Mouse (Mus musculus) embryonic facial prominence, embryonic 14.5 days (tissue): Measurements from ENCODE around the gene Per1. TPM values are rescaled to one million over a fixed set of nuclear protein-coding genes. Genes with fewer than 3 reads are reported as not detected.

Source experiments
- ATAC-seq: fragments of 200-750 bp; cut with Nextera tagmentation; 2 replicates; pipeline ENCODE4 v1.8.0; 2017; ENCODE audit warnings: low read depth, moderate number of reproducible peaks, moderate TSS enrichment
- DNase-seq: peaks from one replicate; pipeline ENCODE4 v3.0.0-alpha.2; 2015; ENCODE audit warnings: low spot score
- H3K27ac ChIP-seq: fragments of 300-500 bp; sonication (generic); replicated peaks from 2 replicates; pipeline ENCODE4 v1.5.1; 2014; ENCODE audit warnings: low read depth, mild to moderate bottlenecking, low read length, moderate library complexity
- H3K27me3 ChIP-seq: fragments of 300-500 bp; sonication (generic); replicated peaks from 2 replicates; pipeline ENCODE4 v1.6.1; 2014; ENCODE audit warnings: low read length; ENCODE audit not compliant: control insufficient read depth, insufficient read depth
- H3K36me3 ChIP-seq: fragments of 300-500 bp; sonication (generic); 2 replicates; pipeline ENCODE4 v1.6.1; 2014; ENCODE audit warnings: low read length, mixed read lengths; ENCODE audit not compliant: control insufficient read depth, insufficient read depth
- H3K4me1 ChIP-seq: fragments of 300-500 bp; sonication (generic); 2 replicates; pipeline ENCODE4 v1.6.1; 2014; ENCODE audit warnings: antibody characterized with exemption, low read length; ENCODE audit not compliant: control insufficient read depth, insufficient read depth
- H3K4me2 ChIP-seq: fragments of 300-500 bp; sonication (generic); 2 replicates; pipeline ENCODE4 v1.6.1; 2014; ENCODE audit warnings: low read depth, mild to moderate bottlenecking, low read length, moderate library complexity, mixed read lengths
- H3K4me3 ChIP-seq: fragments of 300-500 bp; sonication (generic); 2 replicates; pipeline ENCODE4 v1.5.1; 2014; ENCODE audit warnings: low read depth, mild to moderate bottlenecking, low read length
- H3K9ac ChIP-seq: fragments of 300-500 bp; sonication (generic); 2 replicates; pipeline ENCODE4 v1.6.1; 2014; ENCODE audit warnings: low read depth, mild to moderate bottlenecking, low read length, moderate library complexity, mixed read lengths
- H3K9me3 ChIP-seq: fragments of 300-500 bp; sonication (generic); 2 replicates; pipeline ENCODE4 v1.6.1; 2016; ENCODE audit warnings: low read length; ENCODE audit not compliant: control insufficient read depth
- WGBS: fragments of 180-500 bp; shearing (Covaris S2); extraction: QIAGEN DNeasy Blood & Tissue Kit; methylation state at CpG from one replicate; pipeline ENCODE4 v1.1.7; 2014; 5-methylcytosine and 5-hydroxymethylcytosine counted together
- polyA plus RNA-seq: library from polyadenylated mRNA; unstranded; fragments of >200 nt; fragmentation: Nextera tagmentation; extraction: Ambion mirVana; gene quantifications from 2 replicates; pipeline ENCODE4 v1.2.1, GENCODE M21; 2014

Per1 gene
- polyA plus RNA-seq, 1 experiment from 2014 or later: 28.2 TPM

DNA sequence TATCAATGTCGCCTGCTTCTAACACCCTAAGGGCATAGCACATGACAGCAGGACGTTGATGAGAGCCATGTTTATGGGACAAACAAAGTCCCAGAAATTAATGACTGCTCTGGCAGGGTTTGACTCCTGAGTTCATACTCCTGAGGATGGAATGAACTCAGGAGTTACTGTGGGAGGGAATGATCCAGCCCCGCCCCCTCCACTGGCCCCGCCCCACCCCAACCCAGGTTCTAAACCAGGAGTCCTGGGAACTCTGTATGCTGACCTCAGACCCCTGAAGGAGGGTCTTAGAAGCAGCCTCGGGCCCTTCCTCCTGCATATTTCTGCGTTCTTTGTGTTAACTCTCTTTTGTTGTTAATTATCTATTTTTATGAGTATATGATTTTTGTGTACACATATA lies 9.4 kb upstream of the Per1 start:
- Histone ChIP-seq H3K4me3 (no peak overlapping the region), H3K27ac (no peak overlapping the region), H3K36me3 (peaks cover 11% of the 10 kb centered on the region), H3K9me3 (no peaks in the 10 kb centered on the region), H3K9ac (no peak overlapping the region), H3K27me3 (no peaks in the 10 kb centered on the region), H3K4me2 (no peak overlapping the region), H3K4me1 (peaks cover 21% of the 10 kb centered on the region)
- ATAC-seq (no peak), DNase-seq (no peak)
- WGBS: 77% methylated on average over 5 of the region's 6 CpGs

GRCm38 (mm10) chr11:69086390-69086789 lies 8.6 kb upstream of the Per1 start:
- H3K36me3 ChIP-seq: peaks cover 15% of the 10 kb centered on the region
- peak overlapping the region; percentile 95; the same call in 1 of the 2 replicates for H3K27ac ChIP-seq
- ATAC-seq (no peak), DNase-seq (no peak)
- H3K9ac ChIP-seq: no peak overlapping the region
- H3K9me3 ChIP-seq: no peaks in the 10 kb centered on the region
- H3K4me1 ChIP-seq: peaks cover 21% of the 10 kb centered on the region
- 65% methylated on average over 6 of the region's 6 CpGs for WGBS
- H3K4me2 ChIP-seq: no peak overlapping the region
- no peak overlapping the region for H3K4me3 ChIP-seq
- H3K27me3 ChIP-seq: no peaks in the 10 kb centered on the region

DNA sequence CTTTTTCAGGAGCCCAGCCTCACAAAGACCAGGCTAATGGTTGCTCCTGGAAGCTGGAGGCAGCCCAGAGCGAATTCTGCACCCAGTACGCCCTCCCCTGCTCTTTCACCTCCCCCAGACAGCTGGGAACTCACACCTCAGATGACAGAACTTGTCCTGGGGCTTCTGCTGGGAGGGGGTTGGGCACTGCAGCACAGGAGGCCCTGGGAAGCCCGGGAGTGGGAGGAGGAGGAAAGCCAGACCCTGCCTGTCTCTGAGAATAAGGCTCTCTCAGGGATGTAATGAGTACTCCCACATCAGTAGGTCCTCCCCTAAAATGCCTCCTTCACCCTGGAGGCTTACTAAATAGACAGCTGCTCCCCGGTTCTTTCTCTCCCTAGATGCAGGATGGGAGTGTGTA lies 7.9 kb upstream of the Per1 start:
- Histone ChIP-seq H3K4me2 (no peak overlapping the region), H3K4me3 (no peak overlapping the region), H3K9ac (no peak overlapping the region), H3K27ac (peak overlapping the region; percentile 95), H3K36me3 (peaks cover 22% of the 10 kb centered on the region), H3K4me1 (peaks cover 21% of the 10 kb centered on the region), H3K27me3 (no peaks in the 10 kb centered on the region), H3K9me3 (no peaks in the 10 kb centered on the region)
- DNase-seq (peak; percentile 56), ATAC-seq (peak; percentile 24; the same call in 1 of the 2 replicates)
- WGBS: 28% methylated on average over 4 of the region's 4 CpGs

DNA sequence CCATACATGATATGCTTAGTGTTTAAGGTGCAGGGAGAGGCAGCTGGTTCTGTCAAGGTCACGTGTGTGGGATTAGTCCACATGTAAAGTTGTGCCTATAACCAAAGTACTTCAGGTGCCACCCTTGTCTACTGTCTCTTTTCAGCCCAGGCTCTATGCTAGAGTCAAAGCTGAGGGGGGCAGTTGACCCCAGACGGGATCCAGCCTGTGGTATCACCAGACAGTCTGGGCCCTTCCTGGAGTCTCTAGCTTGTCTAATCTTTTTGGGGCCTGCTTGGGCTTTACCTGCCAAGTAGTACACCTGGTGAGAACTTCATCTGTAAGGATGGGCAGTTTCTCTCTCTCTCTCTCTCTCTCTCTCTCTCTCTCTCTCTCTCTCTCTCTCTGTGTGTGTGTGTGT lies 7.4 kb upstream of the Per1 start:
- peak overlapping the region; percentile 95; the same call in 1 of the 2 replicates for H3K27ac ChIP-seq
- H3K4me2 ChIP-seq: peak overlapping the region; percentile 64
- ATAC-seq (no peak), DNase-seq (no peak)
- H3K36me3 ChIP-seq: peaks cover 27% of the 10 kb centered on the region
- 70% methylated on average over 2 of the region's 2 CpGs for WGBS
- no peaks in the 10 kb centered on the region for H3K27me3 ChIP-seq
- H3K9me3 ChIP-seq: no peaks in the 10 kb centered on the region
- peaks cover 22% of the 10 kb centered on the region for H3K4me1 ChIP-seq
- H3K4me3 ChIP-seq: no peak overlapping the region
- peak overlapping the region; percentile 100; the same call in 1 of the 2 replicates for H3K9ac ChIP-seq

GRCm38 (mm10) chr11:69088103-69088855 lies 6.7 kb upstream of the Per1 start, which contains the start of gene Vamp2:
Vamp2 (plus strand) TSS chr11:69088490.
- Histone ChIP-seq H3K27ac (peak within 1 kb of the TSS; percentile 95), H3K27me3 (no peaks in the 10 kb centered on the region), H3K9ac (peak within 1 kb of the TSS; percentile 100), H3K4me2 (peak within 1 kb of the TSS; percentile 64), H3K36me3 (peaks cover 31% of the 10 kb centered on the region), H3K4me1 (peaks cover 24% of the 10 kb centered on the region), H3K9me3 (no peaks in the 10 kb centered on the region), H3K4me3 (peak within 1 kb of the TSS; percentile 100)
- ATAC-seq (peak; percentile 86), DNase-seq (peak; percentile 93)
- WGBS: under 1% methylated on average over 8 of the region's 67 CpGs

DNA sequence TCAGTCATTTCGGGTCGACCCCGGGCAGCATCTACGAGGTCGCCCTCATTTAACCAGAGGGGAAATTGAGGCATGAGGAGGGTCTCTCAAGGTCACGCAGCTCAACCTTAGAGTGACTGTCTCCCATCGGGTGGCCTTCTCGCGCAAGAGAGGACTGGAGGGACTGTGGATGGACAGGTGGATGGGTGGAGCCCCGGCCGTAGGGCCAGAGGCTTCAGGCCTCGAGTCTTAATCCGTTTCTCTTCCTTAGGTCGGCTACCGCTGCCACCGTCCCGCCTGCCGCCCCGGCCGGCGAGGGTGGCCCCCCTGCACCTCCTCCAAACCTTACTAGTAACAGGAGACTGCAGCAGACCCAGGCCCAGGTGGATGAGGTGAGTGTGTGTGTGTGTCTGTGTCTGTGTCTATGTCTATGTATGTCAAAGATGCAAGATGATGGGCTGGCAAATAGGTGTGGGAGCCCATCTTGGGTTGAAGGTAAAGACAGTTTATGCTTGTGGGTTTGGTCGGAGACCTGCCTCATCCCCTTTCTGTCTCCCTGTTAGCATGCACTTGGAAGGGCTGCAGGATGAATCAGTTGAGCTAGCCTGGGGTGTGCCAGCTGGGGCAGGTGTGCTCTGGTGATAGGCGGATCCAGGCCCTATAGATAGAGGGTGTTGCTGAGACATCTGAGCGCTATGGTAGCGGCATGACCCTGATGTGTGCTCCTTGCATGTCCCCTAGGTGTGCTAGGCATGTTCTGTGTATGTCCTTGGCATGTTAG lies 6.0 kb upstream of the Per1 start:
- peaks cover 24% of the 10 kb centered on the region for H3K4me1 ChIP-seq
- no peaks in the 10 kb centered on the region for H3K27me3 ChIP-seq
- peak overlapping the region; percentile 100 for H3K4me3 ChIP-seq
- H3K36me3 ChIP-seq: peaks cover 31% of the 10 kb centered on the region
- peak overlapping the region; percentile 95 for H3K27ac ChIP-seq
- DNase-seq (no peak), ATAC-seq (peak; percentile 5; the same call in 1 of the 2 replicates)
- H3K9me3 ChIP-seq: no peaks in the 10 kb centered on the region
- H3K4me2 ChIP-seq: peak overlapping the region; percentile 64
- 14% methylated on average over 20 of the region's 25 CpGs for WGBS
- peak overlapping the region; percentile 100 for H3K9ac ChIP-seq

- WGBS: 79% methylated on average over 12 of the region's 12 CpGs
- ATAC-seq (no peak), DNase-seq (no peak)
- Histone ChIP-seq H3K9me3 (no peaks in the 10 kb centered on the region), H3K27me3 (no peaks in the 10 kb centered on the region), H3K4me2 (peak overlapping the region; percentile 64), H3K27ac (peak overlapping the region; percentile 24), H3K9ac (peak overlapping the region; percentile 100), H3K36me3 (peaks cover 31% of the 10 kb centered on the region), H3K4me3 (peak overlapping the region; percentile 100), H3K4me1 (peaks cover 28% of the 10 kb centered on the region)
Measured at GRCm38 (mm10) chr11:69089616-69090290, 5.3 kb upstream of the Per1 start.

DNA sequence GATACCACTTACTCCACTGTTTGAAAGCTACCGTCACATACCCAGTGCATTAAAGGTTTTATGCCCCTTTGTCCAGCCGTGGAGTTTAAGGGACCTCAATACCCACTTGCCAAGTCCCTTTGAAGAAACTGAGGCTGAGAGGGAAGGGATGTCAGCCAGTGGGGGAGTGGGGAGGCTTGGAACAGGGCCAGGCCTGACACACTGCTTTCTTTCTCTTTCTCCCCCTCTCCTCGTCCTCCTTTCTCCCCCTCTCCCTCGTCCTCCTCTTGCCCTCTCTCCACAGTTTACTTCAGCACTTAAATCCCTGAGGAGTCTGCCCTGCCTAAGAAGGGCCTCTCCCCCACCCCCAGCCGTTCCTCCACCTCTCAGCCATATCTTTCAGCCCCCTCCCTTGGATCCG lies 4.7 kb upstream of the Per1 start:
- WGBS: 59% methylated on average over 6 of the region's 6 CpGs
- Histone ChIP-seq H3K27ac (peak overlapping the region; percentile 24; the same call in 1 of the 2 replicates), H3K4me2 (peak overlapping the region; percentile 64), H3K9ac (peak overlapping the region; percentile 100; the same call in 1 of the 2 replicates), H3K4me1 (peaks cover 28% of the 10 kb centered on the region), H3K4me3 (peak overlapping the region; percentile 100; the same call in 1 of the 2 replicates), H3K27me3 (no peaks in the 10 kb centered on the region), H3K36me3 (peaks cover 31% of the 10 kb centered on the region), H3K9me3 (no peaks in the 10 kb centered on the region)
- ATAC-seq: no peak
- no peak for DNase-seq
